Mouse (Mus musculus) inflammation-experienced regulatory T-cells, adult 6 months (primary cell): Measurements from ENCODE around the gene Tex14. TPM values are rescaled to one million over a fixed set of nuclear protein-coding genes. Genes with fewer than 3 reads are reported as not detected.

ENCODE experiments used
- ATAC-seq: one replicate; pipeline ENCODE4 v1.8.0; 2017
- polyA plus RNA-seq, 3 experiments: library from polyadenylated mRNA; unstranded; fragments of 100-300 nt; shearing (Covaris generic); gene quantifications; one replicate each; pipeline ENCODE4 v1.2.1; 2017

Tex14 gene
- polyA plus RNA-seq, 3 experiments from 2014 or later, result 0.34 to 0.60 TPM; not detected in 1

- ATAC-seq, result no peak
Observed at GRCm38 (mm10) chr11:87571361-87571950, 166.6 kb downstream of the Tex14 start.

- no peak for ATAC-seq
Observed at GRCm38 (mm10) chr11:87573751-87574150, 168.9 kb downstream of the Tex14 start.

- no peak for ATAC-seq
Observed at GRCm38 (mm10) chr11:87574520-87575180, 169.8 kb downstream of the Tex14 start.

GRCm38 (mm10) chr11:87577601-87578248 lies 172.9 kb downstream of the Tex14 start:
- ATAC-seq, result no peak

- ATAC-seq, result peak; percentile 41
Observed at GRCm38 (mm10) chr11:87578249-87578962, 173.5 kb downstream of the Tex14 start.

- no peak for ATAC-seq
Observed at GRCm38 (mm10) chr11:87578963-87579601, 174.2 kb downstream of the Tex14 start.

GRCm38 (mm10) chr11:87579713-87580112 lies 174.8 kb downstream of the Tex14 start:
- ATAC-seq, result no peak

GRCm38 (mm10) chr11:87580543-87581085 lies 175.7 kb downstream of the Tex14 start:
- ATAC-seq, result no peak

GRCm38 (mm10) chr11:87581161-87581865 lies 176.4 kb downstream of the Tex14 start:
- no peak for ATAC-seq

GRCm38 (mm10) chr11:87581933-87582710 lies 177.3 kb downstream of the Tex14 start:
- no peak for ATAC-seq

GRCm38 (mm10) chr11:87583291-87584034 lies 178.6 kb downstream of the Tex14 start:
- ATAC-seq, result no peak

GRCm38 (mm10) chr11:87584711-87585505 lies 180.0 kb downstream of the Tex14 start:
- no peak for ATAC-seq

GRCm38 (mm10) chr11:87587211-87587874 lies 182.5 kb downstream of the Tex14 start:
- no peak for ATAC-seq

- ATAC-seq, result no peak
Observed at GRCm38 (mm10) chr11:87589605-87590004, 184.7 kb downstream of the Tex14 start.

GRCm38 (mm10) chr11:87590841-87591525 lies 186.1 kb downstream of the Tex14 start:
- no peak for ATAC-seq

GRCm38 (mm10) chr11:87591526-87592353 lies 186.9 kb downstream of the Tex14 start, which contains the start of gene Mtmr4:
Mtmr4 (plus strand) TSS chr11:87592162.
- ATAC-seq, result peak; percentile 92

GRCm38 (mm10) chr11:87592354-87592695 lies 187.5 kb downstream of the Tex14 start:
- no peak for ATAC-seq
